Mouse (Mus musculus) midbrain, embryonic 10.5 days (tissue): ENCODE results near the gene Pced1b. TPM values are rescaled to one million over a fixed set of nuclear protein-coding genes. Genes with fewer than 3 reads are reported as not detected.

ENCODE experiments used
- DNase-seq: peaks from one replicate; pipeline ENCODE4 v3.0.0-alpha.2; 2017; ENCODE audit warnings: low spot score
- H3K27ac ChIP-seq: fragments of 300-500 bp; sonication (generic); replicated peaks from 2 replicates; pipeline ENCODE4 v1.5.1; 2016; ENCODE audit warnings: mild to moderate bottlenecking
- H3K27me3 ChIP-seq: fragments of 300-500 bp; sonication (generic); 2 replicates; pipeline ENCODE4 v1.6.1; 2016; ENCODE audit warnings: low read depth, mild to moderate bottlenecking; ENCODE audit not compliant: poor library complexity, severe bottlenecking
- H3K36me3 ChIP-seq: fragments of 300-500 bp; sonication (generic); 2 replicates; pipeline ENCODE4 v1.6.1; 2016; ENCODE audit warnings: mild to moderate bottlenecking, moderate library complexity
- H3K4me1 ChIP-seq: fragments of 300-500 bp; sonication (generic); 2 replicates; pipeline ENCODE4 v1.6.1; 2016
- H3K4me3 ChIP-seq: fragments of 300-500 bp; sonication (generic); 2 replicates; pipeline ENCODE4 v1.5.1; 2016; ENCODE audit warnings: mild to moderate bottlenecking, moderate library complexity
- H3K9me3 ChIP-seq: fragments of 300-500 bp; sonication (generic); replicated peaks from 2 replicates; pipeline ENCODE4 v1.6.1; 2016; ENCODE audit warnings: mild to moderate bottlenecking
- WGBS: fragments of 180-500 bp; shearing (Covaris S2); methylation state at CpG from one replicate; pipeline ENCODE4 v1.1.7; 2016; 5-methylcytosine and 5-hydroxymethylcytosine counted together
- polyA plus RNA-seq: library from polyadenylated mRNA; unstranded; fragments of >200 nt; fragmentation: Nextera tagmentation; extraction: Ambion mirVana; gene quantifications from 2 replicates; pipeline ENCODE4 v1.2.1, GENCODE M21; 2016

The Pced1b gene
- polyA plus RNA-seq, 1 experiment from 2014 or later = 4.6 TPM

DNA sequence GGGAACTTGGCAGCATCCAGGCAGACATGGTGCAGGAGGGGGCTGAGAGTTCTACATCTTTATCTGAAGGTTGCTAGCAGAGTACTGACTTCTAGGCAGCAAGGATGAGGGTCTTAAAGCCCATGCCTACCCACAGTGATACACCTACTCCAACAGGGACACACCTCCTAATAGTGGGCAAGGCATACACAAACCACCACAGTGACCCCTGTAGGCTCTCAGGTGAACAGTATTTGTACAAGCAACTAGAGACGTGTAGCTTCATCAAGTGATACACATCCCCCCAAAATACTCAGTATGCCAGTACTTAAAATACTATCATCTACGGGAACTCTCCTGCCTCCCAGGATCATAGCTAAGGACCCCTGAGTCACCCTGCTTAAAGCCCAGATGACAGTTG lies 164.2 kb downstream of the Pced1b start:
- H3K4me1 ChIP-seq = 0 out of 2 replicates have a peak, but pooled peaks cover 3% of the 10 kb centered on the region
- no peaks in the 10 kb centered on the region for H3K27me3 ChIP-seq
- 83% methylated on average over 2 of the region's 2 CpGs for WGBS

GRCm38 (mm10) chr15:97411671-97412070 lies 164.8 kb downstream of the Pced1b start:
- Histone ChIP-seq H3K9me3 (peaks cover 6% of the 10 kb centered on the region; the same call in 1 of the 2 replicates), H3K4me1 (0 out of 2 replicates have a peak, but pooled peaks cover 3% of the 10 kb centered on the region), H3K36me3 (no peaks in the 10 kb centered on the region), H3K27me3 (no peaks in the 10 kb centered on the region), H3K4me3 (no peak overlapping the region), H3K27ac (no peak overlapping the region)
- 91% methylated on average over 6 of the region's 6 CpGs for WGBS
- DNase-seq = no peak

More for the DNA sequence above, 164.2 kb downstream of the Pced1b start:
- no peak for DNase-seq
- H3K4me3 ChIP-seq = no peak overlapping the region
- peaks cover 6% of the 10 kb centered on the region; the same call in 1 of the 2 replicates for H3K9me3 ChIP-seq
- no peak overlapping the region for H3K27ac ChIP-seq
- no peaks in the 10 kb centered on the region for H3K36me3 ChIP-seq

- peaks cover 6% of the 10 kb centered on the region; the same call in 1 of the 2 replicates for H3K9me3 ChIP-seq
- H3K27ac ChIP-seq = no peak overlapping the region
- no peak overlapping the region for H3K4me3 ChIP-seq
- no peak for DNase-seq
- WGBS = 90% methylated on average over 8 of the region's 8 CpGs
- H3K4me1 ChIP-seq = no peaks in the 10 kb centered on the region
- H3K36me3 ChIP-seq = no peaks in the 10 kb centered on the region
- H3K27me3 ChIP-seq = no peaks in the 10 kb centered on the region
Observed at GRCm38 (mm10) chr15:97412308-97412707, 165.4 kb downstream of the Pced1b start.

- no peak overlapping the region for H3K27ac ChIP-seq
- no peak for DNase-seq
Observed at GRCm38 (mm10) chr15:97412861-97413260, 166.0 kb downstream of the Pced1b start.

GRCm38 (mm10) chr15:97414718-97415413 lies 168.0 kb downstream of the Pced1b start:
- Histone ChIP-seq H3K27me3 (no peaks in the 10 kb centered on the region), H3K36me3 (no peaks in the 10 kb centered on the region), H3K27ac (no peak overlapping the region), H3K4me1 (no peaks in the 10 kb centered on the region), H3K9me3 (peaks cover 6% of the 10 kb centered on the region; the same call in 1 of the 2 replicates), H3K4me3 (no peak overlapping the region)
- DNase-seq = no peak
- 91% methylated on average over 12 of the region's 12 CpGs for WGBS

More at GRCm38 (mm10) chr15:97412861-97413260, 166.0 kb downstream of the Pced1b start:
- Histone ChIP-seq H3K36me3 (no peaks in the 10 kb centered on the region), H3K4me3 (no peak overlapping the region), H3K9me3 (peaks cover 6% of the 10 kb centered on the region; the same call in 1 of the 2 replicates), H3K4me1 (no peaks in the 10 kb centered on the region), H3K27me3 (no peaks in the 10 kb centered on the region)
- 85% methylated on average over 7 of the region's 7 CpGs for WGBS

DNA sequence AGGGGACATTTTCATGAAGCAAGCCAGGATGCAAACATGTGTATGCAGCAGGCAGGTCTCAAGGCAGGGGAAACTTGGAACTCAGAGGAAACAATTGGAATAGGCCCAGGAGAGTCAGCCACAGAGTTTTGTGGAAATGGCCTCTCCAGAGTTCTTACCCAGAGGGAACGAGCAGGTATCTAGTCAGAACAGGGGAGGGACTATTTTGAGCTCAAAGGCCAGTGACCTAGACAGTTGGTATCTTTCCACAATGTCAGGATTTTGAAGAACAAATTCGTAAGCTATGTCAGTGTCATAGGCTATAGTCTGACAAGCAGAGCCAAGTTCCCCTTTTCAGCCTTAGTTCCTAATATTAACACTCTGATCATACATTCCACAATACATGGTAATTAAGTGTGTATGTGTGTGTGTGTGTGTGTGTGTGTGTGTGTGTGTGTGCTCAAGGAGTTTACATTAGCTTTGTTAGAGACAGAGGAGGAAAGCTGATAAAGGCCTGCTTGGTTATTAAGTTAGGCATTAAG lies 168.6 kb downstream of the Pced1b start:
- no peak for DNase-seq
- WGBS = 82% methylated on average over 2 of the region's 2 CpGs
- Histone ChIP-seq H3K36me3 (no peaks in the 10 kb centered on the region), H3K4me1 (no peaks in the 10 kb centered on the region), H3K4me3 (no peak overlapping the region), H3K27ac (no peak overlapping the region), H3K9me3 (peaks cover 6% of the 10 kb centered on the region; the same call in 1 of the 2 replicates), H3K27me3 (no peaks in the 10 kb centered on the region)

DNA sequence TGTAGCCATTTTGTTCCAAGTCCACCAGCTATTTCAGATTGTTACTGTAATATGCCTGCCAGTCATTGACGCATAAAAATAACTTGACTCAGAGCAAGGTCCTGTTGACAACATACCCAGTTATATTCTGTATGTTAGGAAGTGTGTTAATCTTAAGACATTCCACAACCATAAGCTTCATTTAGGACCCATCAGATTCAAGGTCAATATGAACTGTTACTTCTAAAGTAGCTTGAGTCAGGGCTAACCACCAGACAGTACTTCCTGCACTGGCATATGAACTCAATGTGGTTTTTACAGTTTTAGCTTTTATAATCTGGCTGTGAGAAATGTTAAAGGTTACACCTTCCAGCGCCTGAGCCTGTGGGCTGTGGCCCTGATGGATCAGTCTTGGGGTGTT lies 173.4 kb downstream of the Pced1b start:
- no peak for DNase-seq
- Histone ChIP-seq H3K27ac (no peak overlapping the region), H3K27me3 (no peaks in the 10 kb centered on the region), H3K9me3 (no peaks in the 10 kb centered on the region), H3K4me3 (no peak overlapping the region), H3K4me1 (no peaks in the 10 kb centered on the region), H3K36me3 (no peaks in the 10 kb centered on the region)
- 91% methylated on average over 2 of the region's 2 CpGs for WGBS

- Histone ChIP-seq H3K27ac (no peak overlapping the region), H3K27me3 (no peaks in the 10 kb centered on the region), H3K4me3 (no peak overlapping the region), H3K9me3 (no peaks in the 10 kb centered on the region), H3K36me3 (no peaks in the 10 kb centered on the region), H3K4me1 (no peaks in the 10 kb centered on the region)
- no peak for DNase-seq
- 61% methylated on average over 3 of the region's 3 CpGs for WGBS
Observed at GRCm38 (mm10) chr15:97421533-97421932, 174.6 kb downstream of the Pced1b start.

- H3K4me3 ChIP-seq = no peak overlapping the region
- H3K27me3 ChIP-seq = no peaks in the 10 kb centered on the region
- no peaks in the 10 kb centered on the region for H3K36me3 ChIP-seq
- H3K27ac ChIP-seq = no peak overlapping the region
- no peaks in the 10 kb centered on the region for H3K9me3 ChIP-seq
- 85% methylated on average over 4 of the region's 4 CpGs for WGBS
- no peak for DNase-seq
- no peaks in the 10 kb centered on the region for H3K4me1 ChIP-seq
Observed at GRCm38 (mm10) chr15:97422212-97422944, 175.5 kb downstream of the Pced1b start.

- Histone ChIP-seq H3K36me3 (no peaks in the 10 kb centered on the region), H3K9me3 (no peaks in the 10 kb centered on the region), H3K4me3 (no peak overlapping the region), H3K4me1 (no peaks in the 10 kb centered on the region), H3K27ac (no peak overlapping the region), H3K27me3 (no peaks in the 10 kb centered on the region)
- 75% methylated on average over 7 of the region's 7 CpGs for WGBS
- no peak for DNase-seq
Observed at GRCm38 (mm10) chr15:97424375-97424774, 177.5 kb downstream of the Pced1b start.

DNA sequence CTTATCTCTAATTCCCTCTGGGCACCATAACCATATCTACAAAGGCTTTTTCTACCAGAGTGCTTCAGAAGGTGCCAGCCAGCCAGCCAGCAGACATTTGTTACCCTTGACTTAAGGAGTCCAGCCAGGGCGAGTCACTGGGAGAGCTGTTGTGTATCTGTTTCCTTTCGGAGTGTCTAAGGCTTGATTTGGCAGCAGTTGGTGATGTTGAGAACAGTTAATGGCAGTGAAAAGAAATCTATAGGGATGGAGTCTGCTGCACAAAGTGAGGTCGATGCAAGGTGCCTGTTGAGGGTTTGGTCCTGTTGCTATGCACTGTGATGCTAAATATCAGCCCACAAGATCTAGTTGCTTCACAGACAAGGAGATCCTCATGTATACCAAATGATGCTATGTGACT lies 178.1 kb downstream of the Pced1b start:
- Histone ChIP-seq H3K27me3 (no peaks in the 10 kb centered on the region), H3K4me1 (no peaks in the 10 kb centered on the region), H3K4me3 (no peak overlapping the region), H3K9me3 (no peaks in the 10 kb centered on the region), H3K27ac (no peak overlapping the region), H3K36me3 (no peaks in the 10 kb centered on the region)
- DNase-seq = no peak
- WGBS = 90% methylated on average over 3 of the region's 3 CpGs

DNA sequence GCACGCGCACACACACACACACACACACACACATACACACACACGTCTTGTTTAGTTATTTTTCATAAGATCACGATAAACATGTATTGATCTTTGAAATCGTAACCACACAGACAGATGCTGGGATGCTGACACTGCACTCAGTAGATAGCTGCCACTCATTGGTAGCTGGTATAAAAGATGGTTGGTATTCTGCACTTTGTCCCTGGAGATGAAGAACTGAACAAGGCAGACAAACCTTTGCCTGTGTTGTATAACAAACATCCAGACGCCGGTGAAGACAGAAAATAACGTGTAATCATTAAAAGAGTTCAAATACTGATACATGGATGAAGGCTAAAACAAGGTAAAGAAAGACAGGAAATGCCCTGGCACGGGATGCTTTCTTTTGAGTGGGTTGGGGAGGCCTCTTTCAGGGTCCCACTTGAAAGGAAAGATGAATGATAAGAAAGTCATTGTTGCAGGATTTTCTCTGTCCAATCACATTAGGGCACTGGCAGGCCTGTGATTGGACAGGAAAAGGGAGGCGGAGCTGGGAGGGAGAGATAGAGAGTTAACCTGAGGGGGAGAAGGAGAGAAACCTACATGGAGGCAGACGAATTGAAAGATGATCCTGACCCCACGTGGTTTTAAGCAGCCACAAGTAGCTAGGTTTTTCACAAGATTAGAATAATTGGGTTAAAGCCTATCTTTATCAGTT lies 182.4 kb downstream of the Pced1b start:
- Histone ChIP-seq H3K36me3 (no peaks in the 10 kb centered on the region), H3K9me3 (no peaks in the 10 kb centered on the region), H3K4me1 (no peaks in the 10 kb centered on the region), H3K27ac (no peak overlapping the region), H3K27me3 (no peaks in the 10 kb centered on the region), H3K4me3 (no peak overlapping the region)
- no peak for DNase-seq
- 91% methylated on average over 12 of the region's 12 CpGs for WGBS
